Mouse (Mus musculus): ENCODE data around the gene Miga1. TPM values are rescaled to one million over a fixed set of nuclear protein-coding genes. Genes with fewer than 3 reads are reported as not detected.

The Miga1 gene
- polyA plus RNA-seq (2015; fragmentation: Nextera tagmentation; extraction: Ambion mirVana) = 12.8 and 13.4 TPM in 2 replicates

GRCm38 (mm10) chr3:152339862-152340557 is at the start of gene Miga1:
TSS of gene Miga1 (minus strand) at chr3:152340407.
- Histone ChIP-seq H3K4me2 (peak within 1 kb of the TSS; percentile 72), H3K36me3 (peaks cover 21% of the 10 kb centered on the region; the same call in 1 of the 2 replicates), H3K9ac (peak within 1 kb of the TSS; percentile 87), H3K9me3 (replicated peaks) (no peaks in the 10 kb centered on the region), H3K4me3 (peak within 1 kb of the TSS; percentile 96), H3K27ac (peak within 1 kb of the TSS; percentile 61), H3K4me1 (replicated peaks) (peaks cover 10% of the 10 kb centered on the region; the same call in 1 of the 2 replicates), H3K27me3 (no peaks in the 10 kb centered on the region)
- ATAC-seq (replicated peaks; ENCODE audit: insufficient number of reproducible peaks, insufficient read depth, low FRiP score, low read depth) = peak; percentile 87
- WGBS = 2% methylated on average over 54 of the region's 54 CpGs

GRCm38 (mm10) chr3:152384106-152384505 is 43.9 kb upstream of the Miga1 start:
- Histone ChIP-seq H3K9me3 (replicated peaks) (no peaks in the 10 kb centered on the region), H3K4me3 (no peak overlapping the region), H3K9ac (no peak overlapping the region), H3K4me1 (replicated peaks) (no peaks in the 10 kb centered on the region), H3K27ac (no peak overlapping the region), H3K27me3 (no peaks in the 10 kb centered on the region), H3K36me3 (peaks cover 43% of the 10 kb centered on the region), H3K4me2 (no peak overlapping the region)
- no peak for ATAC-seq (replicated peaks; ENCODE audit: insufficient number of reproducible peaks, insufficient read depth, low FRiP score, low read depth)
- WGBS = 73% methylated on average over 11 of the region's 11 CpGs

- Histone ChIP-seq H3K9ac (no peak overlapping the region), H3K4me2 (no peak overlapping the region), H3K4me1 (replicated peaks) (no peaks in the 10 kb centered on the region), H3K36me3 (peaks cover 68% of the 10 kb centered on the region), H3K27me3 (no peaks in the 10 kb centered on the region), H3K9me3 (replicated peaks) (no peaks in the 10 kb centered on the region), H3K4me3 (no peak overlapping the region), H3K27ac (no peak overlapping the region)
- 81% methylated on average over 4 of the region's 4 CpGs for WGBS
- ATAC-seq (replicated peaks; ENCODE audit: insufficient number of reproducible peaks, insufficient read depth, low FRiP score, low read depth) = no peak
These were observed 35.9 kb upstream of the Miga1 start for GRCm38 (mm10) chr3:152376063-152376462.

- ATAC-seq (replicated peaks; ENCODE audit: insufficient number of reproducible peaks, insufficient read depth, low FRiP score, low read depth) = no peak
- no peak overlapping the region for H3K27ac ChIP-seq
- no peak overlapping the region for H3K9ac ChIP-seq
- H3K9me3 ChIP-seq (replicated peaks) = no peaks in the 10 kb centered on the region
- no peak overlapping the region for H3K4me3 ChIP-seq
- peaks cover 82% of the 10 kb centered on the region for H3K36me3 ChIP-seq
- no peaks in the 10 kb centered on the region for H3K27me3 ChIP-seq
- no peak overlapping the region for H3K4me2 ChIP-seq
- WGBS = 89% methylated on average over 2 of the region's 2 CpGs
- no peaks in the 10 kb centered on the region for H3K4me1 ChIP-seq (replicated peaks)
These were observed 24.0 kb upstream of the Miga1 start for GRCm38 (mm10) chr3:152364181-152364580.

- Histone ChIP-seq H3K27ac (no peak overlapping the region), H3K9ac (no peak overlapping the region), H3K4me2 (no peak overlapping the region), H3K36me3 (peaks cover 44% of the 10 kb centered on the region), H3K27me3 (no peaks in the 10 kb centered on the region), H3K4me1 (replicated peaks) (no peaks in the 10 kb centered on the region), H3K9me3 (replicated peaks) (no peaks in the 10 kb centered on the region), H3K4me3 (no peak overlapping the region)
- ATAC-seq (replicated peaks; ENCODE audit: insufficient number of reproducible peaks, insufficient read depth, low FRiP score, low read depth) = no peak
- WGBS = 84% methylated on average over 7 of the region's 7 CpGs
These were observed 18.9 kb upstream of the Miga1 start for GRCm38 (mm10) chr3:152359151-152359550.

- Histone ChIP-seq H3K9me3 (replicated peaks) (no peaks in the 10 kb centered on the region), H3K36me3 (peaks cover 20% of the 10 kb centered on the region), H3K27ac (no peak overlapping the region), H3K4me2 (no peak overlapping the region), H3K27me3 (no peaks in the 10 kb centered on the region), H3K4me3 (no peak overlapping the region), H3K9ac (no peak overlapping the region), H3K4me1 (replicated peaks) (no peaks in the 10 kb centered on the region)
- WGBS = 78% methylated on average over 9 of the region's 9 CpGs
- ATAC-seq (replicated peaks; ENCODE audit: insufficient number of reproducible peaks, insufficient read depth, low FRiP score, low read depth) = no peak
These were observed 16.5 kb upstream of the Miga1 start for GRCm38 (mm10) chr3:152356751-152357150.

GRCm38 (mm10) chr3:152355361-152355760 is 15.2 kb upstream of the Miga1 start:
- Histone ChIP-seq H3K9me3 (replicated peaks) (no peaks in the 10 kb centered on the region), H3K36me3 (peaks cover 15% of the 10 kb centered on the region), H3K4me2 (no peak overlapping the region), H3K27me3 (no peaks in the 10 kb centered on the region), H3K4me3 (no peak overlapping the region), H3K9ac (no peak overlapping the region), H3K27ac (no peak overlapping the region), H3K4me1 (replicated peaks) (peaks cover 4% of the 10 kb centered on the region; the same call in 1 of the 2 replicates)
- 40% methylated on average over 5 of the region's 5 CpGs for WGBS
- ATAC-seq (replicated peaks; ENCODE audit: insufficient number of reproducible peaks, insufficient read depth, low FRiP score, low read depth) = no peak

- Histone ChIP-seq H3K4me2 (no peak overlapping the region), H3K27me3 (no peaks in the 10 kb centered on the region), H3K9ac (no peak overlapping the region), H3K27ac (no peak overlapping the region), H3K4me3 (no peak overlapping the region), H3K9me3 (replicated peaks) (no peaks in the 10 kb centered on the region), H3K4me1 (replicated peaks) (peaks cover 12% of the 10 kb centered on the region), H3K36me3 (peaks cover 2% of the 10 kb centered on the region; the same call in 1 of the 2 replicates)
- WGBS = 73% methylated on average over 10 of the region's 10 CpGs
- no peak for ATAC-seq (replicated peaks; ENCODE audit: insufficient number of reproducible peaks, insufficient read depth, low FRiP score, low read depth)
These were observed 13.4 kb upstream of the Miga1 start for GRCm38 (mm10) chr3:152353434-152354177.

GRCm38 (mm10) chr3:152352289-152352688 is 12.1 kb upstream of the Miga1 start:
- no peaks in the 10 kb centered on the region for H3K9me3 ChIP-seq (replicated peaks)
- WGBS = 81% methylated on average over 4 of the region's 4 CpGs
- ATAC-seq (replicated peaks; ENCODE audit: insufficient number of reproducible peaks, insufficient read depth, low FRiP score, low read depth) = no peak
- no peaks in the 10 kb centered on the region for H3K36me3 ChIP-seq
- peaks cover 20% of the 10 kb centered on the region for H3K4me1 ChIP-seq (replicated peaks)
- no peak overlapping the region for H3K27ac ChIP-seq
- no peak overlapping the region for H3K4me3 ChIP-seq
- H3K4me2 ChIP-seq = no peak overlapping the region
- H3K27me3 ChIP-seq = no peaks in the 10 kb centered on the region
- no peak overlapping the region for H3K9ac ChIP-seq

GRCm38 (mm10) chr3:152350966-152351365 is 10.8 kb upstream of the Miga1 start:
- H3K4me1 ChIP-seq (replicated peaks) = peaks cover 23% of the 10 kb centered on the region
- H3K4me2 ChIP-seq = no peak overlapping the region
- no peak overlapping the region for H3K4me3 ChIP-seq
- no peaks in the 10 kb centered on the region for H3K36me3 ChIP-seq
- no peak overlapping the region for H3K9ac ChIP-seq
- ATAC-seq (replicated peaks; ENCODE audit: insufficient number of reproducible peaks, insufficient read depth, low FRiP score, low read depth) = no peak
- WGBS = 84% methylated on average over 5 of the region's 5 CpGs
- H3K27ac ChIP-seq = no peak overlapping the region
- H3K27me3 ChIP-seq = no peaks in the 10 kb centered on the region
- no peaks in the 10 kb centered on the region for H3K9me3 ChIP-seq (replicated peaks)

GRCm38 (mm10) chr3:152350431-152350830 is 10.2 kb upstream of the Miga1 start:
- ATAC-seq (replicated peaks; ENCODE audit: insufficient number of reproducible peaks, insufficient read depth, low FRiP score, low read depth) = no peak
- Histone ChIP-seq H3K27ac (no peak overlapping the region), H3K9me3 (replicated peaks) (no peaks in the 10 kb centered on the region), H3K4me2 (no peak overlapping the region), H3K4me3 (no peak overlapping the region), H3K27me3 (no peaks in the 10 kb centered on the region), H3K4me1 (replicated peaks) (peaks cover 23% of the 10 kb centered on the region), H3K9ac (no peak overlapping the region), H3K36me3 (no peaks in the 10 kb centered on the region)
- 62% methylated on average over 3 of the region's 3 CpGs for WGBS
